Mouse (Mus musculus): Measurements from ENCODE around the gene Dcst2. TPM values are rescaled to one million over a fixed set of nuclear protein-coding genes. Genes with fewer than 3 reads are reported as not detected.

Dcst2 gene
- polyA plus RNA-seq (2015; fragmentation: Nextera tagmentation; extraction: Ambion mirVana) = not detected in 2 replicates

- DNase-seq (ENCODE audit: low spot score) = no peak
Observed at GRCm38 (mm10) chr3:89361675-89362074, at the start of gene Dcst2. Gene Dcst2 (plus strand): TSS chr3:89361975.

GRCm38 (mm10) chr3:89314340-89314739 lies 47.4 kb upstream of the Dcst2 start:
- DNase-seq (ENCODE audit: low spot score) = no peak

GRCm38 (mm10) chr3:89314791-89315190 lies 47.0 kb upstream of the Dcst2 start:
- no peak for DNase-seq (ENCODE audit: low spot score)

GRCm38 (mm10) chr3:89315195-89315929 lies 46.4 kb upstream of the Dcst2 start:
- peak; percentile 59 for DNase-seq (ENCODE audit: low spot score)

- peak; percentile 37 for DNase-seq (ENCODE audit: low spot score)
Observed at GRCm38 (mm10) chr3:89315930-89316831, 45.6 kb upstream of the Dcst2 start.

GRCm38 (mm10) chr3:89316833-89317232 lies 44.9 kb upstream of the Dcst2 start:
- peak; percentile 69 for DNase-seq (ENCODE audit: low spot score)

- no peak for DNase-seq (ENCODE audit: low spot score)
Observed at GRCm38 (mm10) chr3:89317246-89317645, 44.5 kb upstream of the Dcst2 start.

- DNase-seq (ENCODE audit: low spot score) = no peak
Observed at GRCm38 (mm10) chr3:89318316-89318715, 43.5 kb upstream of the Dcst2 start.

- DNase-seq (ENCODE audit: low spot score) = no peak
Observed at GRCm38 (mm10) chr3:89318971-89319590, 42.7 kb upstream of the Dcst2 start.

- DNase-seq (ENCODE audit: low spot score) = peak; percentile 21
Observed at GRCm38 (mm10) chr3:89319591-89320350, 42.0 kb upstream of the Dcst2 start.

GRCm38 (mm10) chr3:89320581-89321182 lies 41.1 kb upstream of the Dcst2 start:
- DNase-seq (ENCODE audit: low spot score) = peak; percentile 16

GRCm38 (mm10) chr3:89321183-89322130 lies 40.3 kb upstream of the Dcst2 start:
- DNase-seq (ENCODE audit: low spot score) = peak; percentile 7

GRCm38 (mm10) chr3:89322131-89322500 lies 39.7 kb upstream of the Dcst2 start:
- DNase-seq (ENCODE audit: low spot score) = no peak

GRCm38 (mm10) chr3:89322514-89323165 lies 39.1 kb upstream of the Dcst2 start, which contains the start of gene Efna3:
Gene Efna3 (minus strand): TSS chr3:89322965.
- DNase-seq (ENCODE audit: low spot score) = peak; percentile 68

- DNase-seq (ENCODE audit: low spot score) = no peak
Observed at GRCm38 (mm10) chr3:89325882-89326281, 35.9 kb upstream of the Dcst2 start.

GRCm38 (mm10) chr3:89327371-89327870 lies 34.4 kb upstream of the Dcst2 start:
- no peak for DNase-seq (ENCODE audit: low spot score)

- DNase-seq (ENCODE audit: low spot score) = no peak
Observed at GRCm38 (mm10) chr3:89328623-89329022, 33.2 kb upstream of the Dcst2 start.

- no peak for DNase-seq (ENCODE audit: low spot score)
Observed at GRCm38 (mm10) chr3:89330346-89330745, 31.4 kb upstream of the Dcst2 start.

- DNase-seq (ENCODE audit: low spot score) = no peak
Observed at GRCm38 (mm10) chr3:89330948-89331347, 30.8 kb upstream of the Dcst2 start.
